9 mouse cellular contexts compared by ENCODE assay signal in the genomic region with DNA sequence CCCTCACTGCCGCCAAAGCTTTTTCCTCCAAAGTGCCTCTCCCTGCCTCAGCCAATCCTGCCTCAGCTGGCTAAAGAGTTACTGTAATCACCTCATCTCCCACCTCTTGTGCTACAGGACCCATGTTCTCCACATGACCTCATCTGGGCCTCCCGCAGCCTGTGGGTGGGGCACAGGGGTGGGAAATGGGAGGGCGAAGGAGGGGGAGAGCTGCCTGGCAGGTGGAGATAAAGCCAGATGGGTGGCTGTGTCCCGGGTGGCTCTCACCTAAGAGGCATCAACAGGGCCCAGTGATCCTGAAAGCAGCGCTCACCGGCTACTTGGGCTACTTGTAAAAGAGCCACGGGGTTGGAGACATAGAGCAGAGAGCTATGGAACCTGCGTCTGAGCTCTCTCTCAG. TPM values are rescaled to one million over a fixed set of nuclear protein-coding genes. Genes with fewer than 3 reads are reported as not detected.
DNase-seq lines count a peak whose midpoint lies in the region; ATAC-seq and TF ChIP-seq lines count a peak whose summit lies in the region.
"Had no signal": no experiment of that assay in that cellular context is flagged by ENCODE, and none has a peak within 500 bp of the region (broad histone marks: within the 10 kb centered on the region; RNA-seq: fewer than 3 reads in every experiment).

No protein-coding gene starts in this region.

- peak overlapping the region; percentile 68; the same call in 1 of the 2 replicates for H3K27ac ChIP-seq in gastrocnemius, adult 2 months
- peak overlapping the region; percentile 61 for H3K27ac ChIP-seq in midbrain, embryonic 10.5 days (replicated peaks)
- no peak overlapping the region for H3K27ac ChIP-seq in midbrain, embryonic 13.5 days
- H3K27ac ChIP-seq in stomach, embryonic 16.5 days (ENCODE audit: low read length): peak overlapping the region; percentile 72
- H3K27ac ChIP-seq: hindbrain, embryonic 13.5 days had no signal

- WGBS in midbrain, embryonic 10.5 days: 81% methylated on average over 8 of the region's 8 CpGs
- WGBS in midbrain, embryonic 13.5 days: 85% methylated on average over 8 of the region's 8 CpGs
- 45% methylated on average over 8 of the region's 8 CpGs for WGBS in stomach, embryonic 16.5 days

- ATAC-seq in midbrain, embryonic 13.5 days: no peak
- ATAC-seq in stomach, embryonic 16.5 days (ENCODE audit: insufficient read depth, low FRiP score): peak; percentile 81

- no peak overlapping the region for H3K4me2 ChIP-seq in midbrain, embryonic 13.5 days (replicated peaks)
- no peak overlapping the region for H3K4me2 ChIP-seq in stomach, embryonic 16.5 days (ENCODE audit: low read depth, low read length)
- H3K4me2 ChIP-seq: hindbrain, embryonic 13.5 days had no signal

- peaks cover 19% of the 10 kb centered on the region for H3K4me1 ChIP-seq in midbrain, embryonic 10.5 days
- 0 out of 2 replicates have a peak, but pooled peaks cover 12% of the 10 kb centered on the region for H3K4me1 ChIP-seq in midbrain, embryonic 13.5 days (replicated peaks)
- peaks cover 20% of the 10 kb centered on the region for H3K4me1 ChIP-seq in stomach, embryonic 16.5 days (ENCODE audit: control insufficient read depth, insufficient read depth, low read length)

- intact Hi-C loops in gastrocnemius, adult 2 months (cut with DNase I): no loop called here

- no peaks in the 10 kb centered on the region for H3K9me3 ChIP-seq in midbrain, embryonic 10.5 days (replicated peaks)
- no peaks in the 10 kb centered on the region for H3K9me3 ChIP-seq in midbrain, embryonic 13.5 days
- H3K9me3 ChIP-seq in stomach, embryonic 16.5 days (replicated peaks; ENCODE audit: control insufficient read depth, low read length): no peaks in the 10 kb centered on the region
- H3K9me3 ChIP-seq: hindbrain, embryonic 13.5 days had no signal

- H3K27me3 ChIP-seq in midbrain, embryonic 10.5 days (ENCODE audit: low read depth, poor library complexity, severe bottlenecking): no peaks in the 10 kb centered on the region
- H3K27me3 ChIP-seq in midbrain, embryonic 13.5 days: no peaks in the 10 kb centered on the region
- H3K27me3 ChIP-seq in stomach, embryonic 16.5 days (ENCODE audit: control insufficient read depth, insufficient read depth, low read length): no peaks in the 10 kb centered on the region
- H3K27me3 ChIP-seq: hindbrain, embryonic 13.5 days had no signal

- no peak overlapping the region for H3K4me3 ChIP-seq in gastrocnemius, adult 2 months
- no peak overlapping the region for H3K4me3 ChIP-seq in midbrain, embryonic 10.5 days
- H3K4me3 ChIP-seq in midbrain, embryonic 13.5 days (replicated peaks): no peak overlapping the region
- H3K4me3 ChIP-seq in stomach, embryonic 16.5 days (replicated peaks; ENCODE audit: low read length): no peak overlapping the region
- H3K4me3 ChIP-seq: hindbrain, embryonic 13.5 days had no signal

- TF ChIP-seq CTCF in gastrocnemius, adult 2 months (IDR thresholded peaks at IDR 0.05): no peak

- H3K36me3 ChIP-seq in midbrain, embryonic 10.5 days: peaks cover 18% of the 10 kb centered on the region
- no peaks in the 10 kb centered on the region for H3K36me3 ChIP-seq in midbrain, embryonic 13.5 days
- no peaks in the 10 kb centered on the region for H3K36me3 ChIP-seq in stomach, embryonic 16.5 days (ENCODE audit: control insufficient read depth, insufficient read depth, low read length)
- H3K36me3 ChIP-seq: hindbrain, embryonic 13.5 days had no signal

- no peak overlapping the region for H3K9ac ChIP-seq in midbrain, embryonic 13.5 days (replicated peaks)
- no peak overlapping the region for H3K9ac ChIP-seq in stomach, embryonic 16.5 days (ENCODE audit: low read length)
- H3K9ac ChIP-seq: hindbrain, embryonic 13.5 days had no signal

- DNase-seq in gastrocnemius, adult 2 months: no peak
- DNase-seq in gastrocnemius, postnatal 10 days: no peak
- DNase-seq in midbrain, embryonic 10.5 days (ENCODE audit: low spot score): no peak
- DNase-seq in liver (peak; percentile 96), MN1 (ENCODE audit: low spot score) (no peak)
- DNase-seq in lung, postnatal 4 days: no peak

RNA-seq across cellular contexts. Expression of a gene that starts 44.9 kb away (rescaled TPM):
- total RNA-seq in gastrocnemius, adult 2 months (2021): 10 to 100 TPM; 10.3 to 42.2 TPM
- 10 to 100 TPM in 1 of 2 experiments, 1 to 10 TPM in 1; 2.7 to 20.8 TPM for total RNA-seq in gastrocnemius, postnatal 10 days (2021)
- polyA plus RNA-seq in midbrain, embryonic 10.5 days (2016; fragmentation: Nextera tagmentation; extraction: Ambion mirVana): 34.2 and 38.6 TPM in 2 replicates
- polyA plus RNA-seq in midbrain, embryonic 13.5 days (2015; fragmentation: Nextera tagmentation; extraction: Ambion mirVana): 8.0 and 9.3 TPM in 2 replicates
- 9.8 and 10.5 TPM in 2 replicates for polyA plus RNA-seq in stomach, embryonic 16.5 days (2015; fragmentation: Nextera tagmentation; extraction: Ambion mirVana)
